Mouse (Mus musculus): ENCODE results near the gene Daam2. TPM values are rescaled to one million over a fixed set of nuclear protein-coding genes. Genes with fewer than 3 reads are reported as not detected.
"Not testable (repeated sequence)": the region's sequence is repeated elsewhere in the genome, so short reads cannot be mapped to it uniquely, and the experiment has no call there.

Gene Daam2
- polyA plus RNA-seq, 1 experiment: 8.7 TPM

DNA sequence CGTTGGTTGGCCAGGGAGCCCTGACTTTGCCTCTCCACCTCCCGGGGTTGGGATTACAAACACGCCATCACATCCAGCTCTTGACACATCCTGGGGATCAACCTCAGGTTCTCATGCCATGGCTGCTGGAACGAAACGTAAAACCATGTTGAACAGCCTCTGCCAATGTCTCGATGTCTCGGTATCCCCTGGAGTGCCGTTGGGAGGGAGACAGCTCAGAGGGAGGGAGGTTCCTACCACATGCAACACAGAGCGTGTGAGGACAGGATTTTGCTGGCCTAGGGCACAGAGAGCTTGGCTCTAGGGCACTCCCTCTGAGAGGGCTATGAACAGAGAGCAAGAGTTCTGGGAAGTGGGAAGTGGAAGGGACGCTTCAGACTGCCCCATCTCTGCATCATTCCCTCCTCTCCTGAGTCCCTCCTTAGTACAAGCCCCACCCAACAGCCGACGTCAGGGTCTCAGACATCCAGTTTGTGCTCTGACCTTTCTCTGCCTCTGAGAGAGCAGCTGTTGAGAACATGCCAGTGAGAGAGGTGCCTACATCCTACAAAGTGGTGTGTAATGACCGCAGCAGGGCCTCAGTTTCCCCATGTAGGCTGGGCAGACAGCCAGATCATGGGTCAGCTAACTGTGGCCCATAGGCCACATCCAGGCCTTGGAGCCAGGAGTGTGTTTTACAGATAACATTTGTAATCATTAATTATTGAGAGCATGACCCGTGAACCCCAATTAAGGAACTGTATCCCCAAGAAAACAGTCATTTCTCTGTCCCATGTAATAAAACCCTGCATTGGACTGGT lies 123.6 kb downstream of the Daam2 start:
- H3K4me3 ChIP-seq (replicated peaks; ENCODE audit: extremely low read depth, low read depth, low read length): no peak overlapping the region
- H3K4me1 ChIP-seq (ENCODE audit: control insufficient read depth, insufficient read depth, low read length): no peaks in the 10 kb centered on the region
- whole genome bisulfite sequencing: 74% methylated on average over 14 of the region's 14 CpGs
- TF ChIP-seq CTCF (IDR thresholded peaks at IDR 0.05; ENCODE audit: insufficient read depth, low read length): no peak
- no peak for TF ChIP-seq POLR2A (IDR thresholded peaks at IDR 0.05; ENCODE audit: borderline replicate concordance, extremely low read depth, low read depth, low read length)
- DNase-seq: no peak

GRCm38 (mm10) chr17:49439706-49440105 lies 124.4 kb downstream of the Daam2 start:
- TF ChIP-seq CTCF (IDR thresholded peaks at IDR 0.05; ENCODE audit: insufficient read depth, low read length) (no peak), POLR2A (IDR thresholded peaks at IDR 0.05; ENCODE audit: borderline replicate concordance, extremely low read depth, low read depth, low read length) (no peak)
- WGBS: 89% methylated on average over 4 of the region's 4 CpGs
- DNase-seq: no peak
- Histone ChIP-seq H3K4me3 (replicated peaks; ENCODE audit: extremely low read depth, low read depth, low read length) (no peak overlapping the region), H3K4me1 (ENCODE audit: control insufficient read depth, insufficient read depth, low read length) (no peaks in the 10 kb centered on the region)

GRCm38 (mm10) chr17:49438822-49439574 lies 125.1 kb downstream of the Daam2 start:
- no peak for TF ChIP-seq POLR2A (IDR thresholded peaks at IDR 0.05; ENCODE audit: borderline replicate concordance, extremely low read depth, low read depth, low read length)
- TF ChIP-seq CTCF (IDR thresholded peaks at IDR 0.05; ENCODE audit: insufficient read depth, low read length): no peak
- DNase-seq: peak; percentile 1
- 74% methylated on average over 12 of the region's 12 CpGs for WGBS

DNA sequence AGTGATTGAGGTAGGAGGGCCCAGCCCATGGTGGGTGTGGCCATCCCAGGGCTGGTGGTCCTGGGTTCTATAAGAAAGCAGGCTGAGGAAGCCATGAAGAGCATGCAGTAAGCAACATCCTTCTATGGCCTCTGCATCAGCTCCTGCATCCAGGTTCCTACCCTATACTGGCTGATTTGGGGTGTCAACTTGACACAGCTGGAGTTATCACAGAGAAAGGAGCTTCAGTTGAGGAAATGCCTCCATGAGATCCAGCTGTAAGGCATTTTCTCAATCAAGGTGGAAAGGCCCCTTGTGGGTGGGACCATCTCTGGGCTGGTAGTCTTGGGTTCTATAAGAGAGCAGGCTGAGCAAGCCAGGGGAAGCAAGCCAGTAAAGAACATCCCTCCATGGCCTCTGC lies 126.8 kb downstream of the Daam2 start:
- not testable (repeated sequence) for H3K4me3 ChIP-seq (replicated peaks; ENCODE audit: extremely low read depth, low read depth, low read length); H3K4me1 ChIP-seq (ENCODE audit: control insufficient read depth, insufficient read depth, low read length)
- peak; percentile 1 for DNase-seq

More at GRCm38 (mm10) chr17:49438822-49439574, 125.1 kb downstream of the Daam2 start:
- no peaks in the 10 kb centered on the region for H3K4me1 ChIP-seq (ENCODE audit: control insufficient read depth, insufficient read depth, low read length)
- no peak overlapping the region for H3K4me3 ChIP-seq (replicated peaks; ENCODE audit: extremely low read depth, low read depth, low read length)

DNA sequence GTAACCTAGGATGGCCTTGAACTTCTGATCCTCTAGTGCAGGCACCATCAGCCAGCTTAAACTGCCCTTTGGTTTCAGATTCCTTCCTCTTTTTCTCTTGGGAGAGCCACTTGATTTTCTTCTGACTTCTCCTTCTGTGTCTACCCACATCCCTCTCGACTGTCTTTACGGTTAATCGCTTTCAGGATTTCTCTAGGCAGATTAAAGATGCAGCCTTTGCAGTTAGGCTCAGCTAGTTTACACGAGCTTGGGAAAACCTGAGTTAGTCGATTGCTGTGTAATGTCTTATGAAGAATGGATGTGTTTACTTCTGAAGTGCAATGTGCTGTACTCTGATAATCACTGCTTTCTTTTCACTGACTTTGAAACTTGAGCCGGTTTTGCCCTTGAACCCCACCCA lies 127.5 kb downstream of the Daam2 start:
- TF ChIP-seq CTCF (IDR thresholded peaks at IDR 0.05; ENCODE audit: insufficient read depth, low read length) (no peak), POLR2A (IDR thresholded peaks at IDR 0.05; ENCODE audit: borderline replicate concordance, extremely low read depth, low read depth, low read length) (no peak)
- Histone ChIP-seq H3K4me3 (replicated peaks; ENCODE audit: extremely low read depth, low read depth, low read length) (no peak overlapping the region), H3K4me1 (ENCODE audit: control insufficient read depth, insufficient read depth, low read length) (peaks cover 10% of the 10 kb centered on the region)
- peak; percentile 1 for DNase-seq
- WGBS: 77% methylated on average over 6 of the region's 6 CpGs

- peak; percentile 3 for DNase-seq
- TF ChIP-seq POLR2A (IDR thresholded peaks at IDR 0.05; ENCODE audit: borderline replicate concordance, extremely low read depth, low read depth, low read length) (no peak), CTCF (IDR thresholded peaks at IDR 0.05; ENCODE audit: insufficient read depth, low read length) (no peak)
- WGBS: 82% methylated on average over 10 of the region's 10 CpGs
Observed at GRCm38 (mm10) chr17:49435081-49435480, 129.1 kb downstream of the Daam2 start.

GRCm38 (mm10) chr17:49434236-49434635 lies 129.9 kb downstream of the Daam2 start:
- peak; percentile 2 for DNase-seq
- WGBS: 79% methylated on average over 6 of the region's 6 CpGs
- TF ChIP-seq CTCF (IDR thresholded peaks at IDR 0.05; ENCODE audit: insufficient read depth, low read length): no peak
- TF ChIP-seq POLR2A (IDR thresholded peaks at IDR 0.05; ENCODE audit: borderline replicate concordance, extremely low read depth, low read depth, low read length): no peak
- Histone ChIP-seq H3K4me1 (ENCODE audit: control insufficient read depth, insufficient read depth, low read length) (peaks cover 18% of the 10 kb centered on the region), H3K4me3 (replicated peaks; ENCODE audit: extremely low read depth, low read depth, low read length) (no peak overlapping the region)

More at GRCm38 (mm10) chr17:49435081-49435480, 129.1 kb downstream of the Daam2 start:
- H3K4me1 ChIP-seq (ENCODE audit: control insufficient read depth, insufficient read depth, low read length): peaks cover 11% of the 10 kb centered on the region
- no peak overlapping the region for H3K4me3 ChIP-seq (replicated peaks; ENCODE audit: extremely low read depth, low read depth, low read length)

- no peak for DNase-seq
- peaks cover 18% of the 10 kb centered on the region for H3K4me1 ChIP-seq (ENCODE audit: control insufficient read depth, insufficient read depth, low read length)
- WGBS: 95% methylated on average over 6 of the region's 6 CpGs
- TF ChIP-seq POLR2A (IDR thresholded peaks at IDR 0.05; ENCODE audit: borderline replicate concordance, extremely low read depth, low read depth, low read length) (no peak), CTCF (IDR thresholded peaks at IDR 0.05; ENCODE audit: insufficient read depth, low read length) (no peak)
- H3K4me3 ChIP-seq (replicated peaks; ENCODE audit: extremely low read depth, low read depth, low read length): no peak overlapping the region
Observed at GRCm38 (mm10) chr17:49433071-49433470, 131.1 kb downstream of the Daam2 start.

DNA sequence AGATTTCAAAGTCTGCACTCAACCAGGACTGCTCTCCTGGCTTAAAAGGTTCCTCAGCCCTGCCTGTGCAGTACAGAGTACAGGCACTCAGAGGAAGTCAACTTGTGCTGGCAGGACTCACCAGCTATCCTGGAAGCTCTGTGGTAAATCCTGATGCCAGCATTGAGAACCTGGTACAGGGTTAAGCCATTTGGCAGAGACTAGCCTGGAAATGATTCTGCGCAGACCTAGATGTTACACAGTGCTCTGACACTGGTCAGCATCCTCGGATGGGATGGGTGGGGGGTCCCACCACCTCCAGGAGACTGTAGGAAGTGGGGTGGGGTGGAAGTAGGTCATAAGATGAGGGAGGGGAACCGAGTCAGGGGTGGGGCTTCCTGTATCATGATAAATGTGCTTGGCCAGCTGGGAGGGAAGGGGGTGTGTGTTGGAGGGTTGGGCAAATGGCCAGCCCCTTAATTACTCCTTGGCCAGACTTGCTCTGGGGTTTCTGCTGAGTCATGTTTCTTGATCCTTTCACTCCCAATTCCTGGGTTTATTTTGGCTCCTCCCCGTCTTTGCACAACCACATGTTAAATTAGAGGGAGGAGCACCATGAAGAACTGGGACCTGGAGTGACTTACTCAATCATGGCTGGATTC lies 132.0 kb downstream of the Daam2 start:
- peak; percentile 62 for DNase-seq
- 32% methylated on average over 4 of the region's 4 CpGs for WGBS
- TF ChIP-seq CTCF (IDR thresholded peaks at IDR 0.05; ENCODE audit: insufficient read depth, low read length) (no peak), POLR2A (IDR thresholded peaks at IDR 0.05; ENCODE audit: borderline replicate concordance, extremely low read depth, low read depth, low read length) (no peak)
- Histone ChIP-seq H3K4me1 (ENCODE audit: control insufficient read depth, insufficient read depth, low read length) (peaks cover 18% of the 10 kb centered on the region), H3K4me3 (replicated peaks; ENCODE audit: extremely low read depth, low read depth, low read length) (no peak overlapping the region)
